Mouse (Mus musculus) heart, adult 2 months (tissue): ENCODE data around the gene Snrnp25.

Experiments
- CTCF ChIP-seq: fragments of 200-600 bp; IDR thresholded peaks from 2 replicates; pipeline ENCODE4 v1.8.1; 2022; ENCODE audit warnings: antibody characterized with exemption, mild to moderate bottlenecking, moderate library complexity
- POLR2A ChIP-seq: fragments of 200-500 bp; IDR thresholded peaks from 2 replicates; pipeline ENCODE4 v1.6.1; 2011; ENCODE audit warnings: mild to moderate bottlenecking, low read depth, low read length, control low read depth; ENCODE audit not compliant: insufficient read depth

- TF ChIP-seq POLR2A (no peak), CTCF (no peak)
Observed at GRCm38 (mm10) chr11:32244617-32245016, 39.4 kb downstream of the Snrnp25 start.
